Mouse (Mus musculus) heart, adult 2 months (tissue): Measurements from ENCODE around the gene Mrps17. TPM values are rescaled to one million over a fixed set of nuclear protein-coding genes. Genes with fewer than 3 reads are reported as not detected.

Source experiments
- DNase-seq, 2 experiments: peaks; one replicate each; pipeline ENCODE4 v3.0.0; 2021
- H3K27ac ChIP-seq: fragments of 200-600 bp; 2 replicates; pipeline ENCODE4 v1.8.1; 2022
- H3K27me3 ChIP-seq: fragments of 200-500 bp; 2 replicates; pipeline ENCODE4 v1.6.1; 2012; ENCODE audit warnings: mild to moderate bottlenecking, low read length, inconsistent platforms, mixed read lengths; ENCODE audit not compliant: control insufficient read depth, insufficient read depth
- H3K36me3 ChIP-seq: fragments of 200-500 bp; 2 replicates; pipeline ENCODE4 v1.6.1; 2012; ENCODE audit warnings: low read length, inconsistent platforms; ENCODE audit not compliant: control insufficient read depth, insufficient read depth
- H3K4me1 ChIP-seq: fragments of 200-500 bp; 2 replicates; pipeline ENCODE4 v1.6.1; 2011; ENCODE audit warnings: low read length; ENCODE audit not compliant: control insufficient read depth, insufficient read depth
- H3K4me3 ChIP-seq: fragments of 200-600 bp; 2 replicates; pipeline ENCODE4 v1.8.1; 2022
- H3K79me2 ChIP-seq: fragments of 200-500 bp; replicated peaks from 2 replicates; pipeline ENCODE4 v1.6.1; 2012; ENCODE audit warnings: mild to moderate bottlenecking, inconsistent platforms, low read length, moderate library complexity, mixed read lengths; ENCODE audit not compliant: control insufficient read depth, insufficient read depth
- H3K9ac ChIP-seq: fragments of 200-500 bp; 2 replicates; pipeline ENCODE4 v1.6.1; 2012; ENCODE audit warnings: low read depth, mild to moderate bottlenecking, control low read depth, inconsistent platforms, low read length, mixed read lengths
- CTCF ChIP-seq: fragments of 200-600 bp; IDR thresholded peaks from 2 replicates; pipeline ENCODE4 v1.8.1; 2022; ENCODE audit warnings: antibody characterized with exemption, mild to moderate bottlenecking, moderate library complexity
- EP300 ChIP-seq: fragments of 200-500 bp; IDR thresholded peaks from 2 replicates; pipeline ENCODE4 v1.6.1; 2011; ENCODE audit warnings: low read depth, low read length, control low read depth; ENCODE audit not compliant: insufficient read depth
- POLR2A ChIP-seq: fragments of 200-500 bp; IDR thresholded peaks from 2 replicates; pipeline ENCODE4 v1.6.1; 2011; ENCODE audit warnings: mild to moderate bottlenecking, low read depth, low read length, control low read depth; ENCODE audit not compliant: insufficient read depth
- WGBS: fragments of 180-500 bp; shearing (Covaris S2); methylation state at CpG from one replicate; pipeline ENCODE4 v1.1.7; 2018; 5-methylcytosine and 5-hydroxymethylcytosine counted together
- intact Hi-C: fragments of 180-260 bp; cut with DNase I; formaldehyde crosslinking; loops from one replicate; pipeline ENCODE4 v1.15.1; 2025
- polyA plus RNA-seq: library from polyadenylated mRNA; depleted of rRNA; stranded (reverse); fragments of >200 nt; gene quantifications from 2 replicates; pipeline ENCODE4 v1.2.3, GENCODE M21; 2012; rRNA removed
- total RNA-seq, 2 experiments: library from RNA; stranded (reverse); gene quantifications; 2 replicates each; pipeline ENCODE4 v1.2.3; 2021

Mrps17 gene
- total and polyA plus RNA-seq, 3 experiments, result 76.8 to 107 (median 86.4) TPM

- no peaks in the 10 kb centered on the region for H3K27me3 ChIP-seq
- intact Hi-C loops, result no loop called here
- H3K9ac ChIP-seq, result no peak overlapping the region
- WGBS, result 91% methylated on average over 20 of the region's 20 CpGs
- H3K36me3 ChIP-seq, result no peaks in the 10 kb centered on the region
- H3K79me2 ChIP-seq, result no peaks in the 10 kb centered on the region
- DNase-seq, result no peak
- H3K27ac ChIP-seq, result no peak overlapping the region
- TF ChIP-seq EP300, result no peak
- no peak for TF ChIP-seq CTCF
- TF ChIP-seq POLR2A, result no peak
- no peaks in the 10 kb centered on the region for H3K4me1 ChIP-seq
- no peak overlapping the region for H3K4me3 ChIP-seq
These were observed 41.6 kb downstream of the Mrps17 start for GRCm38 (mm10) chr5:129756886-129757285.

- Histone ChIP-seq H3K79me2 (no peaks in the 10 kb centered on the region), H3K36me3 (no peaks in the 10 kb centered on the region)
- intact Hi-C loops, result no loop called here
These were observed 44.7 kb downstream of the Mrps17 start for GRCm38 (mm10) chr5:129759929-129760480.

DNA sequence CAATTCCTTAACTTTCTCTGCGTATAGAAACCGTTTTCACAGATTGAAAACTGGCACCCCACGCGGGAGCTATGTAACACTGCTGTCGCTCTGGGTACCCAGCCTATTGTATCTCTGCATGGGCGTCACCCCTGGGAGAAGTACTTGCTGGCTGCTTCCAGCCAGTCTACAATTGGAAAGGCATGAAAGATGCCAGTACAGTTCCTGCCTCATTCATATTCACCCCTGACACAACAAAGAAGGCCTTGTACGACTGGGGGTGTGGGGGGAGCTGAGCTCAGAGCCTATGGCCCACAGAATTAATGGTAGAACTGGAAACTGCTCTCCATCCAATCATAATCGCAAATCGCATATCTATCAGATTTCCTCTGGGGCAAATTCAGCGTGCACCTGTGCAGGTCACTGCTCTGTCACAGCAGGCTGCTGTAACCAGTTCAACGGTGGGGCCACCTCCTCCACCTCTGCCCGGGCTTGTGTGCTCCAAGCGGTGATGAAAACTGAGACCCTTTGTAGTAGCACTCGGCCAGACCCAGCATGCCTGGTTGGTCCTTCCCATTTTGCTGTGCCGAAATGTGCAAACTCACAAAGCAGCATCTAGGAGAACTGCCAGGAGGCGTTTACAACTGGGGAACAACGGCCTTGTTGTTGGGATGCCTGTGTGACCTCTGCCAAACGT is 46.7 kb downstream of the Mrps17 start:
- TF ChIP-seq EP300 (no peak), CTCF (no peak), POLR2A (no peak)
- Histone ChIP-seq H3K4me1 (no peaks in the 10 kb centered on the region), H3K9ac (no peak overlapping the region), H3K27me3 (no peaks in the 10 kb centered on the region), H3K27ac (no peak overlapping the region), H3K79me2 (no peaks in the 10 kb centered on the region), H3K4me3 (no peak overlapping the region), H3K36me3 (no peaks in the 10 kb centered on the region)
- DNase-seq, result no peak
- 82% methylated on average over 18 of the region's 18 CpGs for WGBS
- intact Hi-C loops, result no loop called here

More at GRCm38 (mm10) chr5:129759929-129760480, 44.7 kb downstream of the Mrps17 start:
- DNase-seq, result no peak
- H3K9ac ChIP-seq, result no peak overlapping the region
- H3K27me3 ChIP-seq, result no peaks in the 10 kb centered on the region
- 83% methylated on average over 13 of the region's 13 CpGs for WGBS
- no peaks in the 10 kb centered on the region for H3K4me1 ChIP-seq
- no peak overlapping the region for H3K27ac ChIP-seq
- TF ChIP-seq POLR2A (no peak), CTCF (no peak), EP300 (no peak)
- no peak overlapping the region for H3K4me3 ChIP-seq

GRCm38 (mm10) chr5:129770443-129771355 is 55.4 kb downstream of the Mrps17 start:
- no peaks in the 10 kb centered on the region for H3K79me2 ChIP-seq
- TF ChIP-seq EP300 (no peak), CTCF (no peak), POLR2A (no peak)
- intact Hi-C loops, result no loop called here
- no peak for DNase-seq
- H3K4me1 ChIP-seq, result no peaks in the 10 kb centered on the region
- no peak overlapping the region for H3K27ac ChIP-seq
- no peak overlapping the region for H3K4me3 ChIP-seq
- no peak overlapping the region for H3K9ac ChIP-seq
- 63% methylated on average over 23 of the region's 23 CpGs for WGBS
- no peaks in the 10 kb centered on the region for H3K36me3 ChIP-seq
- H3K27me3 ChIP-seq, result no peaks in the 10 kb centered on the region

Other genes with a start within 250 kb of the Mrps17 start
- 10 to 100 TPM; 24.1 to 25.9 TPM for gene Sfswap, start 214.3 kb upstream of the Mrps17 start, total RNA-seq
- gene Sfswap, start 214.3 kb upstream of the Mrps17 start, polyA plus RNA-seq, result 33.1 and 43.2 TPM in 2 replicates
- gene Mmp17, start 131.3 kb upstream of the Mrps17 start, total RNA-seq, result 1 to 10 TPM; 1.0 to 1.4 TPM
- 1.4 and 1.5 TPM in 2 replicates for gene Mmp17, start 131.3 kb upstream of the Mrps17 start, polyA plus RNA-seq
- 1 to 10 TPM; 2.5 to 3.1 TPM for gene Zfp11, start 45.4 kb upstream of the Mrps17 start, total RNA-seq
- 1.7 and 4.0 TPM in 2 replicates for gene Zfp11, start 45.4 kb upstream of the Mrps17 start, polyA plus RNA-seq
- not detected for gene Sept14, start 7.0 kb upstream of the Mrps17 start, total RNA-seq
- not detected in 2 replicates for gene Sept14, start 7.0 kb upstream of the Mrps17 start, polyA plus RNA-seq
- 100 to 1,000 TPM; 785 to 948 TPM for gene Nipsnap2, start 9.6 kb downstream of the Mrps17 start, total RNA-seq
- 462 and 670 TPM in 2 replicates for gene Nipsnap2, start 9.6 kb downstream of the Mrps17 start, polyA plus RNA-seq
- 1 to 10 TPM; 6.0 to 8.7 TPM for gene Psph, start 72.0 kb downstream of the Mrps17 start, total RNA-seq
- gene Psph, start 72.0 kb downstream of the Mrps17 start, polyA plus RNA-seq, result 7.7 and 11.4 TPM in 2 replicates
- gene Sumf2, start 131.5 kb downstream of the Mrps17 start, total RNA-seq, result 10 to 100 TPM in 1 of 2 experiments, 1 to 10 TPM in 1; 9.1 to 10.9 TPM
- gene Sumf2, start 131.5 kb downstream of the Mrps17 start, polyA plus RNA-seq, result 6.2 and 7.0 TPM in 2 replicates
- gene Chchd2, start 172.0 kb downstream of the Mrps17 start, total RNA-seq, result 1,000 to 10,000 TPM; 1,016 to 1,153 TPM
- 778 and 988 TPM in 2 replicates for gene Chchd2, start 172.0 kb downstream of the Mrps17 start, polyA plus RNA-seq
- under 1 TPM; 0.26 to 0.55 TPM for gene Zbed5, start 180.2 kb downstream of the Mrps17 start, total RNA-seq
- 0.33 and 0.85 TPM in 2 replicates for gene Zbed5, start 180.2 kb downstream of the Mrps17 start, polyA plus RNA-seq
- gene Phkg1, start 183.1 kb downstream of the Mrps17 start, total RNA-seq, result 10 to 100 TPM; 15.5 to 16.8 TPM
- gene Phkg1, start 183.1 kb downstream of the Mrps17 start, polyA plus RNA-seq, result 39.8 and 69.6 TPM in 2 replicates
- 1 to 10 TPM in 1 of 2 experiments, under 1 TPM in 1; 0.44 to 1.5 TPM for gene Nupr1l, start 193.0 kb downstream of the Mrps17 start, total RNA-seq
- gene Nupr1l, start 193.0 kb downstream of the Mrps17 start, polyA plus RNA-seq, result 1.7 and 2.0 TPM in 2 replicates
- gene Vkorc1l1, start 226.5 kb downstream of the Mrps17 start, total RNA-seq, result 10 to 100 TPM; 14.3 to 17.9 TPM
- 12.4 and 18.3 TPM in 2 replicates for gene Vkorc1l1, start 226.5 kb downstream of the Mrps17 start, polyA plus RNA-seq